Mouse (Mus musculus) lung, embryonic 16.5 days (tissue): ENCODE data around the gene Cxcl10. TPM values are rescaled to one million over a fixed set of nuclear protein-coding genes. Genes with fewer than 3 reads are reported as not detected.
A peak's percentile ranks its signal among the peaks of the same experiment; 100 is the strongest.

Experiments
- ATAC-seq: fragments of 200-750 bp; cut with Nextera tagmentation; 2 replicates; pipeline ENCODE4 v1.8.0; 2017; ENCODE audit warnings: low read depth, mild to moderate bottlenecking, moderate library complexity
- H3K27ac ChIP-seq: fragments of 300-500 bp; sonication (generic); 2 replicates; pipeline ENCODE4 v1.5.1; 2014; ENCODE audit warnings: mild to moderate bottlenecking, control low read depth, low read length
- H3K27me3 ChIP-seq: fragments of 300-500 bp; sonication (generic); 2 replicates; pipeline ENCODE4 v1.6.1; 2014; ENCODE audit warnings: low read depth, low read length, mixed read lengths; ENCODE audit not compliant: control insufficient read depth, insufficient read depth
- H3K36me3 ChIP-seq: fragments of 300-500 bp; sonication (generic); 2 replicates; pipeline ENCODE4 v1.6.1; 2014; ENCODE audit warnings: low read length; ENCODE audit not compliant: control insufficient read depth, insufficient read depth
- H3K4me1 ChIP-seq: fragments of 300-500 bp; sonication (generic); replicated peaks from 2 replicates; pipeline ENCODE4 v1.6.1; 2014; ENCODE audit warnings: low read length, mixed read lengths; ENCODE audit not compliant: control insufficient read depth, insufficient read depth
- H3K4me2 ChIP-seq: fragments of 300-500 bp; sonication (generic); 2 replicates; pipeline ENCODE4 v1.6.1; 2014; ENCODE audit warnings: low read depth, low read length, control low read depth
- H3K4me3 ChIP-seq: fragments of 300-500 bp; sonication (generic); 2 replicates; pipeline ENCODE4 v1.5.1; 2014; ENCODE audit warnings: mild to moderate bottlenecking, low read length, control low read depth
- H3K9ac ChIP-seq: fragments of 300-500 bp; sonication (generic); 2 replicates; pipeline ENCODE4 v1.6.1; 2014; ENCODE audit warnings: low read length, control low read depth
- H3K9me3 ChIP-seq: fragments of 300-500 bp; sonication (generic); 2 replicates; pipeline ENCODE4 v1.6.1; 2016; ENCODE audit warnings: low read length; ENCODE audit not compliant: control insufficient read depth
- WGBS: fragments of 180-500 bp; shearing (Covaris S2); extraction: QIAGEN DNeasy Blood & Tissue Kit; methylation state at CpG from one replicate; pipeline ENCODE4 v1.1.7; 2014; 5-methylcytosine and 5-hydroxymethylcytosine counted together
- polyA plus RNA-seq: library from polyadenylated mRNA; unstranded; fragments of >200 nt; fragmentation: Nextera tagmentation; extraction: Ambion mirVana; gene quantifications from 2 replicates; pipeline ENCODE4 v1.2.1, GENCODE M21; 2015

Gene Cxcl10
- polyA plus RNA-seq, 1 experiment from 2014 or later: 0.57 TPM

DNA sequence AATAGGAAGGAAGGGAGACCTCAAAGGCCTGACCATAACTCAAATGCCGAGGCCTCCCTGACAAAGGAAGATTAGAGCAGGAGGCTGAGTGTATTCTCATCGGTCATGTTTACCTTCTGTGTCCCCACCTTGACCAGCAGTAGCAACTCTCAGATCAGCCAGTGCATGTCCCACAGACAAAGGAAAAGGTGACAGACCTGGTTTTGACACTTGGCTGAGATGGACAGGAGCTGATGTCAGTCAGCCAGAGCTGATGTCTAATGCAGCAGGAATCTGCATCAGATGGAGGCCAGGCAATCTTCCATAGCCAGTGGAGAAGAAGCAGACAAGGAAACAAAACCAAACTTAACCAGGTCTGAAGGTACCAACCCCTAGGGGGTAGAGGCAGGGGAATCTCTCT is 23.9 kb upstream of the Cxcl10 start:
- H3K9me3 ChIP-seq: no peaks in the 10 kb centered on the region
- no peak overlapping the region for H3K9ac ChIP-seq
- H3K4me3 ChIP-seq: no peak overlapping the region
- no peak overlapping the region for H3K27ac ChIP-seq
- no peak for ATAC-seq
- 20% methylated on average over 2 of the region's 2 CpGs for WGBS
- H3K4me1 ChIP-seq: no peaks in the 10 kb centered on the region
- H3K4me2 ChIP-seq: no peak overlapping the region
- H3K36me3 ChIP-seq: no peaks in the 10 kb centered on the region
- no peaks in the 10 kb centered on the region for H3K27me3 ChIP-seq

DNA sequence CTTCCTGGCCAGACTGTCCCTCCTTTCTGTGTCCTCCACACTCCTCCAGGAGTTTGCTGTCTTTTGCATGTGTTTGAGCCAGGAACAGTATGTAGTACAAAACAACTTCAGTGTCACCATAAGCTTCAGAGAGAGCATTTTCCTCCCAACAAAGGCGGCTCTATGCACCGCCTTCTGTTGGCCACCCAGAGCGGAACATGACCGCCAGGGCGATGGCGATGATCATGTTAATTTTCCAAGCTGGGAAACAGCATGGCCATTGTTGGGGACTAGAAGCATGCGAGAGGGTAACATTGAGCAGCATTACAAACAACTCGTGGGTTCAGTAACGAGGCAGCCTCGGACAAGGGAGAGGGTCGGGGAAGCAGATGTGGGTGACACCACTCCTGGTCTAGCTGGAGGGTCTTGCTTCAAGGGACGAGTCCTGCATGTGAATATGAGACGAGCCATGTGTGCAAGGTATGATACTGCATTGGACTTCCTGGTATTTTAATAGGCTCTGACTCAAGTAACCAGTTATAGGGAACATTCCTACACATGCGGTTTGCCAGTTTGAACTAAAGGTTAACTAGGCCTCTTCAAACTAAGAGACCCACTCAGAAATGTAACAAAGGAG is 22.8 kb upstream of the Cxcl10 start:
- Histone ChIP-seq H3K9ac (no peak overlapping the region), H3K9me3 (no peaks in the 10 kb centered on the region), H3K4me3 (no peak overlapping the region), H3K4me2 (no peak overlapping the region), H3K4me1 (no peaks in the 10 kb centered on the region), H3K27me3 (no peaks in the 10 kb centered on the region), H3K27ac (no peak overlapping the region), H3K36me3 (no peaks in the 10 kb centered on the region)
- no peak for ATAC-seq
- 83% methylated on average over 14 of the region's 14 CpGs for WGBS

DNA sequence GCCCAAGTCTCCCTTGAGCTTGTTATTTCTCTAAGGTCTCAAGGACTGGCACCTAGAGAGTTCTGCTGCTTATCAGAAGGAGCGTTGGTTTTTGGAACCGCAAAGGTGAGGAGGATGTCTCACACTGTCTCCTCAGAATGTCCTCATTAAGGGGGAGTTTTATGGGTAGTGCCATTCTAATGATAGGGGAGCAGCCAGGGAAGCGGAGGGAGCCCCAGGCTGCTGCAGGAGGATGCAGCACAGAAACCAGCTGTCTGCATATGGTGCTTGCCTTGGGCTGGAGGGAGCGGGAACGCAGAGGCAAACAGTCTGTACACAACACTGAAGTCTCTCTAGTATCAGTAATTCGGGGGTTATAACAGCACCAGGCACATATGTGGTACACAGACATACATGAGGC is 22.2 kb upstream of the Cxcl10 start:
- WGBS: 82% methylated on average over 6 of the region's 6 CpGs
- no peak overlapping the region for H3K4me3 ChIP-seq
- no peak overlapping the region for H3K4me2 ChIP-seq
- H3K9me3 ChIP-seq: no peaks in the 10 kb centered on the region
- no peaks in the 10 kb centered on the region for H3K36me3 ChIP-seq
- H3K4me1 ChIP-seq: no peaks in the 10 kb centered on the region
- no peaks in the 10 kb centered on the region for H3K27me3 ChIP-seq
- H3K9ac ChIP-seq: no peak overlapping the region
- no peak overlapping the region for H3K27ac ChIP-seq
- ATAC-seq: no peak

DNA sequence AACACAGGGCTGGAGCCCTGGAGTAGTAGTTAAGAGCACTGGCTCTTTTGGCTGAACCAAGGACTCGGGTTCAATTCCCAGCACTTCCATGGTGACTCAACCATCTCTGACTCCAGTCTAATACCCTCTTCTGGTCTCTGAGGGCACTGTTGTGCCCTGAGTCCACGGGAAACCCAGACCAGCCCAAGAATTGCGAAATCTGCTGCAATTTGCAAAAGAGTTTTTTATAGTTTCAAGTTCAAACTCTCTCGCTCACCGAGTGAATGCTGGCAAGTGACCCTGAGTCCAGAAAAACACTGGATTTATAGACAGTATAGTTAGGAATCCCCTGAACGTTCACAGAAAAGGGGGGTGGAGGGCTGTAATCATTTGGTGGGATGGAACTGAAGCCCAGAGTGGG is 21.7 kb upstream of the Cxcl10 start:
- no peaks in the 10 kb centered on the region for H3K9me3 ChIP-seq
- no peak for ATAC-seq
- no peaks in the 10 kb centered on the region for H3K4me1 ChIP-seq
- no peak overlapping the region for H3K4me3 ChIP-seq
- H3K4me2 ChIP-seq: no peak overlapping the region
- H3K36me3 ChIP-seq: no peaks in the 10 kb centered on the region
- no peak overlapping the region for H3K27ac ChIP-seq
- no peaks in the 10 kb centered on the region for H3K27me3 ChIP-seq
- no peak overlapping the region for H3K9ac ChIP-seq
- 64% methylated on average over 6 of the region's 6 CpGs for WGBS

DNA sequence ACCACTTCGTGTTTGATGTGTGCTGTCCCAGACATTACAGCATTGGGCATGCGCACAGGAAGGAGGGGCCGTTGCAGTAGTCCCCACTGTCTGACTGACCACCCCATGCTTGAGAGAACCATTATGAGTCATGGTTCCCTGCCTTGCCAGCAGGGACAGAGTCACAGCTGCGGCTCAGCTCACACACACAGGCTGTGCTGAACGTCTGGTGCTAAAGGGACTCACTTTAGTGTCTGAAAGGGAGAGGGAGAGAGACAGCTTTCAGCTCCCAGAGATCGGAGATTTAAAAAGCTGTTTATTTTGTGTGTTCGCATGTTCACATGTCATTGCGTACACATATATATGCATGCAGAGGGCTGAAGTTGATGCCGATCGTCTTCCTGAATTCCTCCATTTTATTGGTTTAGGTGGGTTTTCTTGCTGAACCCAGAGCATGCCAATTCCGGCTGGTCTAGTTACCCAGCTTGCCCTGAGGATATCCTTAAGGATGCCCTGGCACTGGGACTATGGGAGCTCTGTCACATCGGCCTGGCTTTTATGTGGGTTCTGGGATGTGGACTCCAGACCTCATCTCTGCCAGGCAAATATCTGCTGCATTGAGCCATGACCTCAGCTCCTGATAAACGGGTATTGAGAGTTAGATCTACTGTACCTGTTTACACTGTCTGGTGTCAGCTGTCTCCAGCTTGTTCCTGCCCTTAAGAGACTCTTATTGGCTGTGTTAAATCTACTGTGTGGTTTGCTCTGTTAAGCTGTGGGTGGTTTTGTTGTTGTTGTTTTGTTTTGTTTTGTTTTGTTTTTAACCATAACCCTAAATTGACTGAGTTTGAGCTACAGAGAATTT is 20.7 kb upstream of the Cxcl10 start:
- H3K4me1 ChIP-seq: no peaks in the 10 kb centered on the region
- peak; percentile 79; the same call in 1 of the 2 replicates for ATAC-seq
- H3K27ac ChIP-seq: no peak overlapping the region
- no peak overlapping the region for H3K9ac ChIP-seq
- H3K4me2 ChIP-seq: no peak overlapping the region
- no peaks in the 10 kb centered on the region for H3K27me3 ChIP-seq
- WGBS: 60% methylated on average over 13 of the region's 13 CpGs
- H3K9me3 ChIP-seq: no peaks in the 10 kb centered on the region
- no peaks in the 10 kb centered on the region for H3K36me3 ChIP-seq
- no peak overlapping the region for H3K4me3 ChIP-seq

DNA sequence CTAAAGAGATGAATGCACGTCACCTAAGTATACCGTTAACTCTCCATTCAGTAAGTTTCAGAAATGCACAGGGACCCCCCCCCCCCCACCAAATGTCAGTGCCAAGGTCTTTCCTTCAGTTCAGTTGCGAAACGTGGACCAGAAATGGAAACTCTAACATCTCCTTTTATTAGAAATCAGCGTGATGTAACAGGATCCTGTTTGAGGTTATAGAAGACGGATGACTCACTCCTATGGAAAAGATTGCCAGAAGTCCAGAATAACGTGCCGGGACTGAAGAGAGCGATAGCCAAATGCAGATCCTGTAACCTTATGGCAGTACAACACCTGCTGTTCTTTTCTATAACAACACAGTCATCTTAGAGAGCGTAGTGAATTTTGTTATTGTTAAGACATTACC is 19.7 kb upstream of the Cxcl10 start:
- Histone ChIP-seq H3K4me2 (no peak overlapping the region), H3K36me3 (no peaks in the 10 kb centered on the region), H3K27ac (no peak overlapping the region), H3K27me3 (no peaks in the 10 kb centered on the region), H3K4me1 (no peaks in the 10 kb centered on the region), H3K9me3 (no peaks in the 10 kb centered on the region), H3K4me3 (no peak overlapping the region), H3K9ac (no peak overlapping the region)
- ATAC-seq: no peak
- 56% methylated on average over 10 of the region's 10 CpGs for WGBS

DNA sequence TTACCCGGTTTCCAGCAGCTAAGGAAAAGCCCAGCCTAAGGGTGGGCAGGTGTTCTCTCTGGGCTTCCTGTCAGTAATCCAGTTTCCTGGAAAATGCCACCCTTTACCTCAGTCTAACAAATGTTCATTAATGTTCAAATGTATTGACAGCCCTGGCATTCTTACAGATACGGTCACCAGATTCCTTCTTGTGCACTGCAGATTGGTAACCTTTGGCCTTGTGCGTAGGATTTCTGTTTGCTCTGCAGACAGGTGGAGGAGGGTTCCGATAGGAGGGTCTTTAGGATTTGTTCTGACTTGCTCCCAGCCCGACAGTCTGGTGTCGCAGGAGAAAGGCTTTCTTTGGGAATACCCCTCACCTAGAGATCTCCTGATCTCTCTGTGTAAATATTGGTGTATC is 17.9 kb upstream of the Cxcl10 start:
- Histone ChIP-seq H3K36me3 (no peaks in the 10 kb centered on the region), H3K27me3 (no peaks in the 10 kb centered on the region), H3K9ac (no peak overlapping the region), H3K4me3 (no peak overlapping the region), H3K4me1 (no peaks in the 10 kb centered on the region), H3K9me3 (no peaks in the 10 kb centered on the region), H3K4me2 (no peak overlapping the region), H3K27ac (no peak overlapping the region)
- 41% methylated on average over 6 of the region's 6 CpGs for WGBS
- no peak for ATAC-seq

DNA sequence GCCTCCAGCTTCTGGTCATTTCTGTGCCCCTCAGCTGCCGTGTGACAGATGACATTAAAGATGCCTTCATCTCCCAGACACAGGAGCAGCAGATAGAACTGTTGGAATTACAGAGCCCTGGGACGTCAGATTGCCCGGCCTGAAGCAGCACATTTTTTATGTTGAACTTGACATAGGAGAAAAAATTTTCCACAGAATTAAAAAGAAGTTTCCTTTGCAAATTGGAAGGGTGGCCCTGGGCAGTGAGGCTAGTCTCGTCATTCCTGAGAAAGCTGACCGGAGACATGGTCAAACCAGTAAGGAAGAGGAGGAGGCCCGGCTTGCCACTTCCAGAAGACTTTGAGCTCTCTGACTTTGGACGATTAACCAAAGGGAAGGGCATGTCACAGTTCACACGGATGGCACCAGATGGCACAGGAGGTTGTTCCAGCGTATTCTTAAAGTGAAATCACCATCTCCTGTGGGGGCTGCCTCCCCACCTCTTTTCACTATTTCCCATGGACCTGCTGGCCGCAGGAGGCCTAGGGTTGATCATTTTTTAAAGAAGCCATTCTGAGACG is 16.5 kb upstream of the Cxcl10 start:
- no peaks in the 10 kb centered on the region for H3K36me3 ChIP-seq
- ATAC-seq: no peak
- H3K4me3 ChIP-seq: no peak overlapping the region
- no peaks in the 10 kb centered on the region for H3K4me1 ChIP-seq
- H3K27ac ChIP-seq: no peak overlapping the region
- no peaks in the 10 kb centered on the region for H3K27me3 ChIP-seq
- WGBS: 66% methylated on average over 11 of the region's 11 CpGs
- H3K9ac ChIP-seq: no peak overlapping the region
- H3K4me2 ChIP-seq: no peak overlapping the region
- H3K9me3 ChIP-seq: no peaks in the 10 kb centered on the region

DNA sequence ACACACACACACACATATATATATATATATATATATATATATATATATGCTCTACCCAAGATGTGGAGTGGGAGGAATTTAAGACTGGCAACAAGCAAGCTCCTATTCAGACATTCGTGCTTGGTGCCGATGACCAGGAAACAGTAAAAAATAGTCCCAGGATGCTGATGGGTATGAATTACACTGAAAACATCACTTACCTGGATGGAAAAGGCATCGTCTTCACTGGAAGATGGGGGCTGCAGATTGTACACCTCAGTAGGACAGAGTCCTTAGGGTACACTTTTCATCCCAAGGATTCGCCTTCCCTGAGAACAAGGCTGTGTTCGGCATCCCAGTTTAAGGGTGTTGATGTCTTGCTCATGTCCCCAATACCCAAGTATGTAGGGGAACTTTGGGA is 15.3 kb upstream of the Cxcl10 start:
- no peaks in the 10 kb centered on the region for H3K4me1 ChIP-seq
- no peak for ATAC-seq

More for the DNA sequence above, 15.3 kb upstream of the Cxcl10 start:
- 91% methylated on average over 5 of the region's 5 CpGs for WGBS
- Histone ChIP-seq H3K9me3 (no peaks in the 10 kb centered on the region), H3K4me3 (no peak overlapping the region), H3K9ac (no peak overlapping the region), H3K36me3 (no peaks in the 10 kb centered on the region), H3K4me2 (no peak overlapping the region), H3K27ac (no peak overlapping the region), H3K27me3 (no peaks in the 10 kb centered on the region)
